In the genomic region with DNA sequence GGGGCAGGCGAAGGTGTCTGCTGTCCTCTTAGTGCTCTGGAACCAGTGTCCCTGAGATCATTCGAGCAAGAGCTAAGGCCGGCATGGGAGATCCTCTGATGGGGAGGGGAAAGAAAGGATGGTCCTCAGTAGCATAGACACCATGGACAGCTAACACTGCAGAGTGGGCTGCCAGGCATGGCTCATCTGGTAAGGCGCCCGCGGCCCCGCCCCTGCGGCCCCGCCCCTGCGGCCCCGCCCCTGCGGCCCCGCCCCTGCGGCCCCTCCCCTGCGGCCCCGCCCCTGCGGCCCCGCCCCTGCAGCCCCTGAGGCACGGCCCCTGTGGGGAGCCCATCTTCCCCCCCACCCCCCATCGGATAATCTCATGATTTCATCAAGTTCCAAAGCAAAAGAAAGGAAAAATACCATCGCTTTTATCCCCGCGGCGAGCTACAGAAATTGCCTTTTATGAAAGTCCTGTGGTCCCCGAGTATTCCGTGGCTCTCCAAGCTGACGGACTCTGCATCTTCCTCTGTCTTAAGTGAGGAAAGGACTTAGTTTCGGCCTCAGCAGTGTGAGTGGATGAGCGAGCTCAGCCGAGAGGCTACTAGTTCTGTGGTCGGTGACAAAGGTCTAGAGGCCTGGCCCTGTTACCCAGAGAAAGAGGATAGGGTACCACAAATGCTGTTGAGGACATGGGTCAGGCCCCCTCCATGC, we compare ENCODE assay signal across 9 mouse cellular contexts. TPM values are rescaled to one million over a fixed set of nuclear protein-coding genes. Genes with fewer than 3 reads are reported as not detected.
DNase-seq lines count a peak whose midpoint lies in the region.
"Had no signal": no experiment of that assay in that cellular context is flagged by ENCODE, and none has a peak within 500 bp of the region (broad histone marks: within the 10 kb centered on the region; RNA-seq: fewer than 3 reads in every experiment).

No protein-coding gene starts in this region.

- WGBS in heart, embryonic 10.5 days: 4% methylated on average over 31 of the region's 31 CpGs
- WGBS in hindbrain, embryonic 10.5 days: 3% methylated on average over 31 of the region's 31 CpGs
- WGBS in midbrain, embryonic 10.5 days: 5% methylated on average over 23 of the region's 31 CpGs

- no peak for DNase-seq in heart, embryonic 10.5 days (ENCODE audit: low spot score)
- no peak for DNase-seq in heart, postnatal 10 days
- DNase-seq in Muller cell, postnatal 12 days (ENCODE audit: inconsistent ontology term): peak; percentile 10
- DNase-seq in hindbrain, embryonic 10.5 days (ENCODE audit: low spot score): peak; percentile 47
- DNase-seq in midbrain, embryonic 10.5 days (ENCODE audit: low spot score): peak; percentile 51
- no peak for DNase-seq in natural killer cell, adult 2 months (ENCODE audit: low spot score in 2 of 2)
- no peak for DNase-seq in left cerebral cortex, adult 18-20 months (ENCODE audit: low spot score in 2 of 2)
- DNase-seq in kidney, adult 9 months: no peak

- H3K36me3 ChIP-seq in heart, embryonic 10.5 days: no peaks in the 10 kb centered on the region
- no peaks in the 10 kb centered on the region for H3K36me3 ChIP-seq in hindbrain, embryonic 10.5 days
- H3K36me3 ChIP-seq in midbrain, embryonic 10.5 days: no peaks in the 10 kb centered on the region

- peak overlapping the region; percentile 50 for H3K4me3 ChIP-seq in heart, embryonic 10.5 days
- H3K4me3 ChIP-seq in hindbrain, embryonic 10.5 days: peak overlapping the region; percentile 45
- peak overlapping the region; percentile 49 for H3K4me3 ChIP-seq in midbrain, embryonic 10.5 days

- peaks cover 12% of the 10 kb centered on the region for H3K4me1 ChIP-seq in heart, embryonic 10.5 days
- peaks cover 56% of the 10 kb centered on the region for H3K4me1 ChIP-seq in hindbrain, embryonic 10.5 days (replicated peaks)
- H3K4me1 ChIP-seq in midbrain, embryonic 10.5 days: peaks cover 49% of the 10 kb centered on the region

- H3K9me3 ChIP-seq in heart, embryonic 10.5 days: no peaks in the 10 kb centered on the region
- no peaks in the 10 kb centered on the region for H3K9me3 ChIP-seq in hindbrain, embryonic 10.5 days
- H3K9me3 ChIP-seq in midbrain, embryonic 10.5 days (replicated peaks): no peaks in the 10 kb centered on the region

- H3K27me3 ChIP-seq in heart, embryonic 10.5 days (ENCODE audit: insufficient read depth, poor library complexity, severe bottlenecking): peaks cover 42% of the 10 kb centered on the region
- H3K27me3 ChIP-seq in hindbrain, embryonic 10.5 days (ENCODE audit: insufficient read depth, poor library complexity, severe bottlenecking): peaks cover 14% of the 10 kb centered on the region; the same call in 1 of the 2 replicates
- peaks cover 38% of the 10 kb centered on the region for H3K27me3 ChIP-seq in midbrain, embryonic 10.5 days (ENCODE audit: low read depth, poor library complexity, severe bottlenecking)

- 0 out of 2 replicates have a peak overlapping the region, but pooled peaks have one; percentile 52 for H3K27ac ChIP-seq in heart, embryonic 10.5 days
- peak overlapping the region; percentile 82 for H3K27ac ChIP-seq in hindbrain, embryonic 10.5 days
- H3K27ac ChIP-seq in midbrain, embryonic 10.5 days (replicated peaks): peak overlapping the region; percentile 70

- intact Hi-C loops in heart, postnatal 10 days (cut with DNase I): no loop called here

RNA-seq across cellular contexts. Expression of gene Gm26897, which starts 31.9 kb away (rescaled TPM):
- polyA plus RNA-seq in heart, embryonic 10.5 days (2016; fragmentation: Nextera tagmentation; extraction: Ambion mirVana): not detected in 2 replicates
- not detected for total RNA-seq in heart, postnatal 10 days (2021)
- polyA plus RNA-seq in hindbrain, embryonic 10.5 days (2016; fragmentation: Nextera tagmentation; extraction: Ambion mirVana): not detected in 2 replicates
- polyA plus RNA-seq in midbrain, embryonic 10.5 days (2016; fragmentation: Nextera tagmentation; extraction: Ambion mirVana): not detected in 2 replicates
- not detected for total RNA-seq in left cerebral cortex, adult 18-20 months (2021)
- total RNA-seq: left cerebral cortex, postnatal 10 days had no signal

Comparison
In these comparisons a context has a peak if more than half of its experiments do, and no peak if none do; other contexts are left out.
1. DNase-seq: peak in Muller cell, postnatal 12 days (single experiment), hindbrain, embryonic 10.5 days (single experiment) and midbrain, embryonic 10.5 days (single experiment); none in heart, embryonic 10.5 days (single experiment), heart, postnatal 10 days (0 of 2), natural killer cell, adult 2 months (0 of 2), left cerebral cortex, adult 18-20 months (0 of 2) and kidney, adult 9 months (single experiment).
2. Peak in every context shown above with its lines, with median percentiles within 50 percentile points of each other: H3K27ac ChIP-seq and H3K4me3 ChIP-seq.